In the genomic region with DNA sequence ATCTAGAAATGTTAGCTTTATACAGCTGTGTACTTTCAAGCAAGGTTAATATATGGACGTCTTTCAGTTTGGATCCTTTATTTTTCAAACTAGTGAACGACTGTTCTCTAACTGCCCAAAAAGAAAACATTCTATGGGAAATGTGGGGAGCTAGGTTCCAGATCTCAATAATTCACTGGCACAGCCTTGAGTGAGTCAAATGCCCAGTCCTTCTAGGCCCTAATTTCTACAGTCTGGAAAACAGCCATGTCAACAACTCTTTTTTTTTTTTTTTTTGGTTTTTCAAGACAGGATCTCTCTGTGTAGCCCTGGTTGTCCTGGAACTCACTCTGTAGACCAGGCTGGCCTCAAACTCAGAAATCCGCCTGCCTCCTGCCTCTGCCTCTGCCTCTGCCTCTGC, we compare ENCODE assay signal across 26 mouse cellular contexts. TPM values are rescaled to one million over a fixed set of nuclear protein-coding genes. Genes with fewer than 3 reads are reported as not detected.
DNase-seq lines count a peak whose midpoint lies in the region; ATAC-seq and TF ChIP-seq lines count a peak whose summit lies in the region.
"Had no signal": no experiment of that assay in that cellular context is flagged by ENCODE, and none has a peak within 500 bp of the region (broad histone marks: within the 10 kb centered on the region; RNA-seq: fewer than 3 reads in every experiment).

No protein-coding gene starts in this region.

- peaks cover 36% of the 10 kb centered on the region for H3K4me1 ChIP-seq in intestine, embryonic 16.5 days (ENCODE audit: control insufficient read depth, insufficient read depth, low read length)

- TF ChIP-seq CTCF in layer of hippocampus, adult 2 months (conservative IDR thresholded peaks at IDR 0.05) = no peak

- 0 out of 2 replicates have a peak overlapping the region, but pooled peaks have one; percentile 30 for H3K4me2 ChIP-seq in intestine, embryonic 16.5 days (ENCODE audit: low read depth, low read length)
- H3K4me2 ChIP-seq: embryonic facial prominence, embryonic 12.5 days; heart, embryonic 12.5 days; hindbrain, embryonic 13.5 days had no signal

- no peaks in the 10 kb centered on the region for H3K9me3 ChIP-seq in intestine, embryonic 16.5 days (ENCODE audit: control insufficient read depth, low read length)
- H3K9me3 ChIP-seq: embryonic facial prominence, embryonic 12.5 days; embryonic facial prominence, embryonic 15.5 days; heart, embryonic 12.5 days; heart, embryonic 15.5 days; hindbrain, embryonic 10.5 days; hindbrain, embryonic 13.5 days had no signal

- H3K9ac ChIP-seq in intestine, embryonic 16.5 days (ENCODE audit: low read depth, low read length) = no peak overlapping the region
- H3K9ac ChIP-seq: embryonic facial prominence, embryonic 12.5 days; embryonic facial prominence, embryonic 15.5 days; forebrain, postnatal 0 days; heart, embryonic 15.5 days; hindbrain, embryonic 13.5 days had no signal

- H3K36me3 ChIP-seq in intestine, embryonic 16.5 days (ENCODE audit: control insufficient read depth, insufficient read depth, low read length) = peaks cover 4% of the 10 kb centered on the region; the same call in 1 of the 2 replicates
- H3K36me3 ChIP-seq: heart, embryonic 15.5 days; hindbrain, embryonic 13.5 days had no signal

- 0 out of 2 replicates have a peak overlapping the region, but pooled peaks have one; percentile 40 for H3K27ac ChIP-seq in layer of hippocampus, adult 2 months
- H3K27ac ChIP-seq in intestine, embryonic 16.5 days (ENCODE audit: low read length) = no peak overlapping the region
- H3K27ac ChIP-seq: embryonic facial prominence, embryonic 12.5 days; embryonic facial prominence, embryonic 15.5 days; heart, embryonic 15.5 days; hindbrain, embryonic 10.5 days had no signal

- WGBS in intestine, embryonic 16.5 days = 59% methylated on average over 3 of the region's 3 CpGs

- ATAC-seq in intestine, embryonic 16.5 days = no peak
- no peak for ATAC-seq in activated CD4-positive, CD25-positive, alpha-beta regulatory T cell, adult 4 months
- ATAC-seq: forebrain, embryonic 14.5 days; forebrain, postnatal 0 days; hindbrain, embryonic 16.5 days had no signal

- DNase-seq in adrenal gland, adult 2 months = peak; percentile 47
- no peak for DNase-seq in adrenal gland, postnatal 36 days
- DNase-seq in layer of hippocampus, adult 2 months (ENCODE audit: low spot score in 2 of 2) = no peak
- no peak for DNase-seq in layer of hippocampus, postnatal 14 days (ENCODE audit: low spot score in 2 of 2)
- DNase-seq in adipocyte (ENCODE audit: low spot score) = peak; percentile 61
- DNase-seq in adrenal gland, postnatal 4 days (ENCODE audit: low spot score in 2 of 2) = no peak
- DNase-seq: adrenal gland, adult 8-10 months; adrenal gland, postnatal 25 days; cerebellum, adult 11 months; cerebellum, adult 2 months; cerebellum, adult 9-11 months; cerebellum, postnatal 25 days; forebrain, postnatal 0 days; gastrocnemius, postnatal 25 days; heart, postnatal 10 days; heart, postnatal 36 days had no signal

- H3K27me3 ChIP-seq in intestine, embryonic 16.5 days (replicated peaks; ENCODE audit: control insufficient read depth, insufficient read depth, low read length) = no peaks in the 10 kb centered on the region
- H3K27me3 ChIP-seq: embryonic facial prominence, embryonic 12.5 days; embryonic facial prominence, embryonic 15.5 days; heart, embryonic 12.5 days; heart, embryonic 15.5 days; hindbrain, embryonic 13.5 days had no signal

- no peak overlapping the region for H3K4me3 ChIP-seq in layer of hippocampus, adult 2 months
- H3K4me3 ChIP-seq in intestine, embryonic 16.5 days (ENCODE audit: low read length) = no peak overlapping the region
- H3K4me3 ChIP-seq: embryonic facial prominence, embryonic 12.5 days; heart, embryonic 12.5 days; heart, embryonic 15.5 days; hindbrain, embryonic 13.5 days had no signal

RNA-seq across cellular contexts. Expression of a gene that starts 4.9 kb away (rescaled TPM):
- 100 to 1,000 TPM; 123 to 227 TPM for total RNA-seq in adrenal gland, adult 2 months (2021)
- 27.7 and 57.6 TPM in 2 replicates for polyA plus RNA-seq in adrenal gland, adult 2 months (2012; rRNA removed)
- 100 to 1,000 TPM; 148 to 223 TPM for total RNA-seq in adrenal gland, postnatal 36 days (2021)
- 10 to 100 TPM; 28.4 to 29.6 TPM for total RNA-seq in layer of hippocampus, adult 2 months (2021)
- total RNA-seq in layer of hippocampus, postnatal 14 days (2021) = 10 to 100 TPM; 26.0 to 26.7 TPM
- polyA plus RNA-seq in intestine, embryonic 16.5 days (2015; fragmentation: Nextera tagmentation; extraction: Ambion mirVana) = 18.9 and 19.0 TPM in 2 replicates
- 100 to 1,000 TPM; 108 to 133 TPM for total RNA-seq in adrenal gland, postnatal 4 days (2021)
- under 1 TPM in 1 of 2 experiments, not detected in 1; 0.42 TPM for polyA plus RNA-seq in activated CD4-positive, CD25-positive, alpha-beta regulatory T cell, adult 4 months (2017; shearing (Covaris generic))

RNA-seq across cellular contexts. Expression of a gene that starts 31.7 kb away (rescaled TPM):
- 10 to 100 TPM; 79.3 to 89.4 TPM for total RNA-seq in adrenal gland, adult 2 months (2021)
- polyA plus RNA-seq in adrenal gland, adult 2 months (2012; rRNA removed) = 2.6 and 4.2 TPM in 2 replicates
- 10 to 100 TPM; 93.3 to 93.8 TPM for total RNA-seq in adrenal gland, postnatal 36 days (2021)
- total RNA-seq in layer of hippocampus, adult 2 months (2021) = 100 to 1,000 TPM; 124 to 126 TPM
- total RNA-seq in layer of hippocampus, postnatal 14 days (2021) = 100 to 1,000 TPM; 109 to 116 TPM
- polyA plus RNA-seq in intestine, embryonic 16.5 days (2015; fragmentation: Nextera tagmentation; extraction: Ambion mirVana) = 61.9 and 67.0 TPM in 2 replicates
- 10 to 100 TPM; 91.0 to 94.8 TPM for total RNA-seq in adrenal gland, postnatal 4 days (2021)
- polyA plus RNA-seq in activated CD4-positive, CD25-positive, alpha-beta regulatory T cell, adult 4 months (2017; shearing (Covaris generic)) = 10 to 100 TPM; 53.8 to 62.3 TPM

Comparison
In these comparisons a context has a peak if more than half of its experiments do, and no peak if none do; other contexts are left out.
1. DNase-seq: peak in adrenal gland, adult 2 months (single experiment) and adipocyte (single experiment); none in adrenal gland, postnatal 36 days (0 of 2), layer of hippocampus, adult 2 months (0 of 2), layer of hippocampus, postnatal 14 days (0 of 2) and adrenal gland, postnatal 4 days (0 of 2).